Mouse (Mus musculus): ENCODE measurements around the gene Thap8.
A peak's percentile ranks its signal among the peaks of the same experiment; 100 is the strongest.

The Thap8 gene

DNA sequence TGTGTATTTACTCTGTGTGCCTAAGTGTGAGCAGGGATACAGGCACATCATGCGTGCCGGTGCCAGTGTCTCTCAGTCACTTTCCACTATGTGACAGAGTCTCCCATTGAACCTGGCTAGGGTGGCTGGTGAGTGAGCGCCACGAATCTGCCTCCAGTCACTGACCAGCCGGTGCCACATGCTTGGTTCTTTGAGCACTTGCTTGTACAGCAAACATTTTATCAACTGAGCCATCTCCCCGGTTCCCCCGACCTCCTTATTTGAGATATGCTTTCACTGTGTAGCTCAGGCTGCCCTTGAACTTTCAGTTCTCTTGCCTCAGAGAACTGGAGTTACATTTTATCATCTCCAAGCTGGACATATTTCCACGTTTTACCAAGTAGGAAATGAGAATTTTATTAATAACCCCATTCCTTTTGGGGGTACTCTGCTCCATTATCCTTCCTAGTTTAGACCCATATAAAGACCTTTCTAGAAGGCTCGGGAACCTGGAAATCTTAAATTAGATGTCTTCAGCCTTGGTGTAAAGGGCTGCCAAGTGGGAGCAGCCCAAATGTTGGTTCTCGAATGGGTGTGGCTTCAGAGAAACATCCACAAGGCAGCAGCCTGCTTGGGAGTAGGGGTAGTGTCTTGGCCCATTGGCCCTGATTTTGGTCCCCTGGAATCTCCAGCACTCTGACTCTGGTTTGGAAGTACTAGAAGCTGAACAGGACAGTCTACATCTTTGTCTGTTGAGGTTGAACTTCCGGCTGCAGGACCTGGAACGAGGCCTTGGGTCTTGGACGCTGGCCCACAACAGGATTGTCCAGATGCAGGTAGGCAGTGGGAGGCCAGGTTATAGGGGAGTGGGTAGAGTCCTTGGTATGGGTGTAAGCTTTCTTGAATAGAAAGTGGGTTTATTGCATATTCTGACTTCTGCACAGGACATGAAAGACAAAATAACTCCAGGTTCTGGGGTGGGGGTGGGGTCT is 36.0 kb downstream of the Thap8 start:
- DNase-seq (ENCODE audit: low read depth): no peak

GRCm38 (mm10) chr7:30318142-30318541 is 38.2 kb downstream of the Thap8 start:
- no peak for DNase-seq (ENCODE audit: low read depth)

DNA sequence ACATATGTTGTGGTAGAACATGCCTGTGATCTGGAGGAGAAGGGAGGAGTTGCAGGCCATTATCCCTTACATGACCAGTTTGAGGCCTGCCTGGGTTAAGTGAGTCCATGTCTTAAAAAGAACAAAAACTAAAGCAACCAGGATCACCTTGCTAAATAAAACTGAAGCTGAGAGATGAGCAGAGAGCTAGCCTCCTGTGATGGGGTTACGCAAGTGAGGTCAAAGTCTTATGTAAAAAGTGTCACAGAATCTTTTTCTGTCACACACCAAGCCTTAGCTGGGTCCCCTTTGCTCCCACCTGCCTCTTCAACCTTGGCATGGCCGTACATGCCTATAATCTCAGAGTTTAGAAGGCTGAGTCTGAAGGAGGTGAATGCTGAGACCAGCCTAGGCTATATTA is 41.1 kb downstream of the Thap8 start:
- DNase-seq (ENCODE audit: low read depth): no peak

GRCm38 (mm10) chr7:30321539-30322284 is 41.8 kb downstream of the Thap8 start, which contains the start of gene E130208F15Rik:
E130208F15Rik (plus strand) TSS chr7:30321740.
- DNase-seq (ENCODE audit: low read depth): peak; percentile 93

- DNase-seq (ENCODE audit: low read depth): peak; percentile 98
Measured at GRCm38 (mm10) chr7:30322285-30322667, 42.4 kb downstream of the Thap8 start.

DNA sequence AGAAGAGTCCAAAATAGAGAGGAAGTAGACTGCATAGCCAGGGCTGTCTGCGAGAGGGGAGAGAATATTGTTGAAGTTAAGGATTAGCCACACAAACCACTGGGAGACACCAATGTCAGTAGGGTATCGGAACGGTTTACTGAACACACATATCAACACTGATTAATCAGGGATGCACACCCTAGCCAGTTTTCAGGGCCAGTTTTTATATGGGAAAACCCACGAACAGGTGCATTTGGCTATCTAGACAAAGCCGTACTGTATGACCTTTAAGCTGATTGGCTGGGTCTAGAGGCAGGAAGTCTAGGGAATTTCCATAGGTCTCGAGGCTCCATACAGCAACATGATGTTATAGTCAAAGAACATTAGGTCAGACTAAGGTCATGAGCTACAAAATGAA is 43.0 kb downstream of the Thap8 start:
- peak; percentile 78 for DNase-seq (ENCODE audit: low read depth)

- DNase-seq (ENCODE audit: low read depth): no peak
Measured at GRCm38 (mm10) chr7:30323795-30324194, 43.9 kb downstream of the Thap8 start, which contains the start of gene Sdhaf1. Sdhaf1 (minus strand) TSS chr7:30323895.

- no peak for DNase-seq (ENCODE audit: low read depth)
Measured at GRCm38 (mm10) chr7:30324300-30324944, 44.5 kb downstream of the Thap8 start.

DNA sequence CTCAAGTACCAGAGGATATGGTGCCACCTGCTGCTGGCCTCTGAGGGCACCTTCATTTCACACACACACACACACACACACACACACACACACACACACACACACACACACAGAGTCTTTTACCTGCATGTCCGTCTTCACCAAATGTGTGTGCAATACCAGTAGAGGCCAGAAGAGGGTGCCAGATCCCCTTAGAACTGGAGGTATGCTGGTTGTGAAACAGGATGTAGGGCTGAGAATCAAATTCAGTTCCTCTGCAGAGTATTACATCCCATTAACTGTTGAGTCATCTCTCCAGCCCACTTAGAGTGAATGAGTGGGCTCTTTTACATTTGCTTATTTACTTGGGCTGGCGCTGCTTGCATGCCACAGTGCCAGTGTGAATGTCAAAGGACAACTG is 45.5 kb downstream of the Thap8 start:
- peak; percentile 86 for DNase-seq (ENCODE audit: low read depth)

- no peak for DNase-seq (ENCODE audit: low read depth)
Measured at GRCm38 (mm10) chr7:30326427-30326826, 46.5 kb downstream of the Thap8 start.

DNA sequence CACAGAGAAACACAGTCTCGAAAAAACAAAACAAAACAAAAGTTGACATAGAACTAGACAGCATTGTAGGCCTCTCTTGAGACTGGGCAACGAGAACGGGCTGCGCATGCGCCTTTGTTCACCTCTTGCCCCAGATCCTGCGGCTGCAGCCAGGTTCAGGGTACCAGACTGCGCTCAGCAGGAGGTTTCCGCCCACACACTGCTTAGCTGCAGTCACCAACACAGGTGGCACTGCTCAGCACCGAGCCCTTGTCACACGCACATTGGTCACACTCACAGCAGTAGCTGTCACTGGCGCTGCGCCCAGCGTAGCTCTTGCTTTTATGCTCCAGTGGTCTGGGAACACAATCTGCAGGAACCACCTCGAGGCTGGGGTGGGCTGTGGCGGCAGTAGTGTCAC is 47.2 kb downstream of the Thap8 start:
- no peak for DNase-seq (ENCODE audit: low read depth)

DNA sequence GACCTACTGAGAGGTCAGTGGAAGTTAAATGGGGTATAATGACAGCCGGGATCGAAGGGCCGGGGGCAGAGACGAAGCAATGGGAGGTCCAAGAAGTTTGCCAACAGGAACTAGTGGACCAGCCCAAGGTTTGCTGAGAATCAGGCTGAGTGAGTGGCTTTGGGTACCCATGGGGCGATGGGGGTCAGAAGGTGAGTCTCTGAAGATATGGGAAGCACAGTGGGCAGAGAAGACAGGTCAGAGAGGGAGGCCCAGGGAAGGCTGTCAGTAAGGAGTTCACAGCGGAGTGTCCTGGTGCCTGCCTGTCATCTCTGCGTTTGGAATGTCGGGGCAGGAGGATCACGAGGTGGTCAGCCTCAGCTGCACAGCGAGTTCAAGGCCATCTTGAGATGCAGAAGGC is 48.5 kb downstream of the Thap8 start:
- DNase-seq (ENCODE audit: low read depth): no peak

DNA sequence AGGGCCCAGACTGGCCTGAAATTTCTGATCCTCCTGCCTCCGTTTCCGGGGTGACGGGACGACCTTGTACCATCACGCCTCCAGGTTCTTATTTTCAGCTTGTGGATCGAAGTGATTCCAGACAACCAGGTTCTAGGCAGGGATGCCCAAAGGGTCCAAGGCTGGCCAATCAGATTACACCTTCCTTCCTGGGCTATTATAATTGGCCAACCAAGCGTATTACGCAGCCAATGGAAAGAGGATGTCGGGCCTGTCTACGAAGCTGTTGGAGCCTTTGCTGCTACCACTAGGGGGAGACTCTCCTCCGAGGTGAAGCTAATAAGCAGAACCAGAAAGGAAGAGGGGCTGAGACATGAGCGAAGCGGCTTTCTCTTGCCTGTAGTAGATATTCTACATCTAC is 52.0 kb downstream of the Thap8 start:
- peak; percentile 93 for DNase-seq (ENCODE audit: low read depth)

- peak; percentile 94 for DNase-seq (ENCODE audit: low read depth)
Measured at GRCm38 (mm10) chr7:30332622-30333259, 52.8 kb downstream of the Thap8 start.

GRCm38 (mm10) chr7:30333436-30333835 is 53.5 kb downstream of the Thap8 start:
- peak; percentile 98 for DNase-seq (ENCODE audit: low read depth)

DNA sequence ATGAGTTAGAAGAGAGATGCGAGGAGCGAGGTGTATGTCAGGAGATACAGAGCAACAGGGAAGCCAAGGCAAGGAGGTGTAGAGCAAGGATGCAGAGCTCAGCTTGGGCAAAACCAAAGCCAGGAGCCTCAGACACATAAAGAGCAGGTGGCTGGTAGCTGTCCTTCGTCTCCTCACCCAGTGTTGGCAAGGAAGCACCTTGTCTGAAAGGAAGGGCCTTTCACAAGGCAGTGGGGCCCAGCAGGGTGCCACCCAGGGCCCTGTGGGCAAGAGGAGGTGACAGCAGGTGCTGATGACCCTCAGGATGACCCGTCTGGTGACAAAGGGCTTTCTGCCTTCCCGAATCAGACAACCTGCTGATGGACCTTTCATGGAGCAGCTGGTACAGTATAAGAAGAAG is 54.7 kb downstream of the Thap8 start:
- DNase-seq (ENCODE audit: low read depth): no peak

GRCm38 (mm10) chr7:30335688-30336087 is 55.8 kb downstream of the Thap8 start:
- no peak for DNase-seq (ENCODE audit: low read depth)

- DNase-seq (ENCODE audit: low read depth): peak; percentile 90
Measured at GRCm38 (mm10) chr7:30336384-30336783, 56.5 kb downstream of the Thap8 start.

DNA sequence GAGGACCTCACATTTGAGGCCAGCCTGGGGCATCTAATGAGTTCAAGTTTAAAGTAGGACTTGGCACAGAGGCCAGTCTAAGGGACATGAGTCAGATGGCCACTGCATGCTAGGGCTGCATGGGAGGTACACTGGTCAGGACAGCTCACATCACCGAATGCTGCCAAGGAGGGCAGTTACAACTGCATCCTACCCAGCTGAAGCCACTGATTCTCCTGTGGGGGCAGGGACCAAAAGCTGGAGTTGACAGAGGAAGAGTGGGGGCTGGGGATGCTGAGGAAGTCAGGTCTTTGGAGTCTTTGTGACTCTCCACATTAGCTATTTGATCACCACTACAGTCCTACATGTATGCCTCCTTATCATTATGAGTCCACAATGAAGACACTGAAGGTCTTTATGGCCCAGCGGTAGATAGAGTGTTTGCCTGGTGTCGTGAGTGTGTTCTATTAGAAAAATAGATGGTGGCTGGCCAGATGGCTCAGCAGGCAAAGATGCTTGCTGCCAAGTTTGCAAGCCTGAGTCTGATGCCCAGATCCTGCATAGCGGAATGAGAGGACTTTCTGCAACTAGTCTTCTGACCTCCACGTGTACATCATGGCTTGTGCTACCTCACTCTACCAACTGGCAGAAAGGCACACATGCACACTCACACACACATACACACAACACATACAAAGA is 59.7 kb downstream of the Thap8 start:
- DNase-seq (ENCODE audit: low read depth): no peak
